Mouse (Mus musculus): Measurements from ENCODE around the gene Hamp2. TPM values are rescaled to one million over a fixed set of nuclear protein-coding genes. Genes with fewer than 3 reads are reported as not detected.
"Not testable (repeated sequence)": the region's sequence is repeated elsewhere in the genome, so short reads cannot be mapped to it uniquely, and the experiment has no call there.

Gene Hamp2
- polyA plus RNA-seq, 1 experiment: 2.2 TPM

GRCm38 (mm10) chr7:30924071-30924470 is 410 bp downstream of the Hamp2 start:
- Histone ChIP-seq H3K4me1 (replicated peaks; ENCODE audit: control insufficient read depth, insufficient read depth, low read length) (no peaks in the 10 kb centered on the region), H3K4me3 (ENCODE audit: control insufficient read depth, insufficient read depth, low read length) (no peak overlapping the region), H3K27me3 (ENCODE audit: control insufficient read depth, insufficient read depth, low read length) (no peaks in the 10 kb centered on the region), H3K27ac (ENCODE audit: control insufficient read depth, insufficient read depth, low read length) (no peak overlapping the region), H3K36me3 (ENCODE audit: control insufficient read depth, insufficient read depth, low read length) (no peaks in the 10 kb centered on the region)
- no peak for DNase-seq
- 86% methylated on average over 3 of the region's 3 CpGs for WGBS
- no peak for TF ChIP-seq CTCF (IDR thresholded peaks at IDR 0.05; ENCODE audit: borderline replicate concordance, control insufficient read depth, extremely low read depth, insufficient read depth, low read length, poor library complexity)
- no peak for TF ChIP-seq POLR2A (IDR thresholded peaks at IDR 0.05; ENCODE audit: control insufficient read depth, extremely low read depth, insufficient read depth, low read length, poor library complexity)

GRCm38 (mm10) chr7:30922490-30922889 is 2.0 kb downstream of the Hamp2 start:
- not testable (repeated sequence) for H3K4me1 ChIP-seq (replicated peaks; ENCODE audit: control insufficient read depth, insufficient read depth, low read length); H3K27me3 ChIP-seq (ENCODE audit: control insufficient read depth, insufficient read depth, low read length); DNase-seq; H3K36me3 ChIP-seq (ENCODE audit: control insufficient read depth, insufficient read depth, low read length); H3K4me3 ChIP-seq (ENCODE audit: control insufficient read depth, insufficient read depth, low read length); H3K27ac ChIP-seq (ENCODE audit: control insufficient read depth, insufficient read depth, low read length)
- WGBS: 30% methylated on average over 3 of the region's 3 CpGs

GRCm38 (mm10) chr7:30920217-30920616 is 4.3 kb downstream of the Hamp2 start:
- Histone ChIP-seq H3K36me3 (ENCODE audit: control insufficient read depth, insufficient read depth, low read length) (no peaks in the 10 kb centered on the region), H3K27me3 (ENCODE audit: control insufficient read depth, insufficient read depth, low read length) (no peaks in the 10 kb centered on the region), H3K4me3 (ENCODE audit: control insufficient read depth, insufficient read depth, low read length) (no peak overlapping the region), H3K27ac (ENCODE audit: control insufficient read depth, insufficient read depth, low read length) (no peak overlapping the region), H3K4me1 (replicated peaks; ENCODE audit: control insufficient read depth, insufficient read depth, low read length) (no peaks in the 10 kb centered on the region)
- DNase-seq: no peak
- no peak for TF ChIP-seq POLR2A (IDR thresholded peaks at IDR 0.05; ENCODE audit: control insufficient read depth, extremely low read depth, insufficient read depth, low read length, poor library complexity)
- TF ChIP-seq CTCF (IDR thresholded peaks at IDR 0.05; ENCODE audit: borderline replicate concordance, control insufficient read depth, extremely low read depth, insufficient read depth, low read length, poor library complexity): no peak
- 80% methylated on average over 3 of the region's 3 CpGs for WGBS

GRCm38 (mm10) chr7:30917219-30917618 is 7.3 kb downstream of the Hamp2 start:
- DNase-seq: no peak
- Histone ChIP-seq H3K27ac (ENCODE audit: control insufficient read depth, insufficient read depth, low read length) (no peak overlapping the region), H3K4me1 (replicated peaks; ENCODE audit: control insufficient read depth, insufficient read depth, low read length) (no peaks in the 10 kb centered on the region), H3K4me3 (ENCODE audit: control insufficient read depth, insufficient read depth, low read length) (no peak overlapping the region), H3K27me3 (ENCODE audit: control insufficient read depth, insufficient read depth, low read length) (no peaks in the 10 kb centered on the region), H3K36me3 (ENCODE audit: control insufficient read depth, insufficient read depth, low read length) (no peaks in the 10 kb centered on the region)
- TF ChIP-seq POLR2A (IDR thresholded peaks at IDR 0.05; ENCODE audit: control insufficient read depth, extremely low read depth, insufficient read depth, low read length, poor library complexity): no peak
- no peak for TF ChIP-seq CTCF (IDR thresholded peaks at IDR 0.05; ENCODE audit: borderline replicate concordance, control insufficient read depth, extremely low read depth, insufficient read depth, low read length, poor library complexity)
- WGBS: 30% methylated on average over 4 of the region's 4 CpGs

- TF ChIP-seq CTCF (IDR thresholded peaks at IDR 0.05; ENCODE audit: borderline replicate concordance, control insufficient read depth, extremely low read depth, insufficient read depth, low read length, poor library complexity) (no peak), POLR2A (IDR thresholded peaks at IDR 0.05; ENCODE audit: control insufficient read depth, extremely low read depth, insufficient read depth, low read length, poor library complexity) (no peak)
- Histone ChIP-seq H3K36me3 (ENCODE audit: control insufficient read depth, insufficient read depth, low read length) (no peaks in the 10 kb centered on the region), H3K4me3 (ENCODE audit: control insufficient read depth, insufficient read depth, low read length) (no peak overlapping the region), H3K27ac (ENCODE audit: control insufficient read depth, insufficient read depth, low read length) (no peak overlapping the region), H3K27me3 (ENCODE audit: control insufficient read depth, insufficient read depth, low read length) (no peaks in the 10 kb centered on the region), H3K4me1 (replicated peaks; ENCODE audit: control insufficient read depth, insufficient read depth, low read length) (no peaks in the 10 kb centered on the region)
- DNase-seq: no peak
- WGBS: 84% methylated on average over 6 of the region's 6 CpGs
Measured at GRCm38 (mm10) chr7:30916713-30917112, 7.8 kb downstream of the Hamp2 start.

GRCm38 (mm10) chr7:30914732-30915131 is 9.7 kb downstream of the Hamp2 start, which contains the start of gene Mag:
Gene Mag, minus strand, starts transcription at chr7:30914873.
- TF ChIP-seq POLR2A (IDR thresholded peaks at IDR 0.05; ENCODE audit: control insufficient read depth, extremely low read depth, insufficient read depth, low read length, poor library complexity): no peak
- TF ChIP-seq CTCF (IDR thresholded peaks at IDR 0.05; ENCODE audit: borderline replicate concordance, control insufficient read depth, extremely low read depth, insufficient read depth, low read length, poor library complexity): no peak
- Histone ChIP-seq H3K4me1 (replicated peaks; ENCODE audit: control insufficient read depth, insufficient read depth, low read length) (peaks cover 4% of the 10 kb centered on the region), H3K27ac (ENCODE audit: control insufficient read depth, insufficient read depth, low read length) (no peak within 1 kb of the TSS), H3K36me3 (ENCODE audit: control insufficient read depth, insufficient read depth, low read length) (no peaks in the 10 kb centered on the region), H3K4me3 (ENCODE audit: control insufficient read depth, insufficient read depth, low read length) (no peak within 1 kb of the TSS), H3K27me3 (ENCODE audit: control insufficient read depth, insufficient read depth, low read length) (no peaks in the 10 kb centered on the region)
- WGBS: 89% methylated on average over 8 of the region's 8 CpGs
- DNase-seq: no peak

GRCm38 (mm10) chr7:30909773-30910172 is 14.7 kb downstream of the Hamp2 start:
- WGBS: 10% methylated on average over 6 of the region's 6 CpGs
- H3K27ac ChIP-seq (ENCODE audit: control insufficient read depth, insufficient read depth, low read length): no peak overlapping the region
- DNase-seq: no peak
- no peaks in the 10 kb centered on the region; the same call in 1 of the 2 replicates for H3K27me3 ChIP-seq (ENCODE audit: control insufficient read depth, insufficient read depth, low read length)
- H3K36me3 ChIP-seq (ENCODE audit: control insufficient read depth, insufficient read depth, low read length): no peaks in the 10 kb centered on the region
- TF ChIP-seq CTCF (IDR thresholded peaks at IDR 0.05; ENCODE audit: borderline replicate concordance, control insufficient read depth, extremely low read depth, insufficient read depth, low read length, poor library complexity) (no peak), POLR2A (IDR thresholded peaks at IDR 0.05; ENCODE audit: control insufficient read depth, extremely low read depth, insufficient read depth, low read length, poor library complexity) (no peak)
- peaks cover 14% of the 10 kb centered on the region for H3K4me1 ChIP-seq (replicated peaks; ENCODE audit: control insufficient read depth, insufficient read depth, low read length)
- no peak overlapping the region for H3K4me3 ChIP-seq (ENCODE audit: control insufficient read depth, insufficient read depth, low read length)
